Mouse (Mus musculus): ENCODE measurements around the gene Ly6g6c. TPM values are rescaled to one million over a fixed set of nuclear protein-coding genes. Genes with fewer than 3 reads are reported as not detected.

The Ly6g6c gene
- polyA plus RNA-seq, 1 experiment, result 0.42 TPM

DNA sequence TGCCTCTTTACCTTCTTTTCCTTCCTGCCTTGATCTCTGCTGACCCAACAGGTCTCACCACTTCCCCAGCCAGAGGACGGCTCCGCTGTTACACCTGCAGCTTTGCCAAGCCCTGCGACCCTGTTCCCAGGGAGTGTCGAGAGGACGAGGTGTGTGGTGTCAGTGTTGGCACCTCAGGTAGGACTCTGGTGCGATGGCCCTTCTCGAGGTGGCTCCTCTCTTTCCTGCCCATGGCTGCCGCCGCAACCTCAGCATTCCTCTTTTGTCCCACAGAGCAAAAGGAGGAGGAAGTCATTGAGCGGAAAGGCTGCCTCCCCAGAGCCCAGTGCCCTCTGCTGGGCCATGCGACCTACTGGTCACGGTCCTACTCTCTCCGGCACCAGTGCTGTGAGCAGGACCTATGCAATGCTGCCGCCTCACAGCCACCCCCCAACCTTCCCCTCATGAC is 12.6 kb downstream of the Ly6g6c start, which contains the start of gene Ly6g6d:
Gene Ly6g6d (minus strand): TSS at position 280 of the 448 bp plus-strand sequence.
- TF ChIP-seq POLR2A (IDR thresholded peaks at IDR 0.05; ENCODE audit: borderline replicate concordance, extremely low read depth, insufficient read depth, insufficient read length, poor library complexity, severe bottlenecking), result no peak
- TF ChIP-seq CTCF (IDR thresholded peaks at IDR 0.05; ENCODE audit: borderline replicate concordance, extremely low read depth, insufficient read depth, insufficient read length), result peak; percentile 37; the same call in 1 of the 2 replicates
- peak; percentile 44 for DNase-seq (ENCODE audit: low read depth)

DNA sequence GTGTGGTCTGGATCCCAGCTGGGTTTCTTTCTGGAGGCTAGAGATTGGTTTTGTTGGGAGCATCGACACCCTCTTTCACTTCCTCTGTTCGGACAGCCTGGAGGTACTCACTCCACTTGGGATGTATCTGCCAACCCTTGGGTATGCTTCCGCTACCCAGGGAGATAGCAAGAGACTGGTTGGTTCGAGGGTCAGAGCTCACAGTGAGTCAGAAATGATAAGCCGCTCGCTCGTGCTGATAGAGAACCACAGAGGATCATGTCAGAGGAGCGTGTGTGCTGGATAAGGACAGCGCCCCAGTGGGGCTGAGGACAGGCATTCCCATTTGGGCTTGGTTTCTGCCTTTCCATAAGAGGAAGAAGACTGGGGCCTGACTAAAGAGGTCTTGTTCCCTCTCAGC is 14.6 kb downstream of the Ly6g6c start:
- no peak for TF ChIP-seq POLR2A (IDR thresholded peaks at IDR 0.05; ENCODE audit: borderline replicate concordance, extremely low read depth, insufficient read depth, insufficient read length, poor library complexity, severe bottlenecking)
- TF ChIP-seq CTCF (IDR thresholded peaks at IDR 0.05; ENCODE audit: borderline replicate concordance, extremely low read depth, insufficient read depth, insufficient read length), result no peak
- no peak for DNase-seq (ENCODE audit: low read depth)

DNA sequence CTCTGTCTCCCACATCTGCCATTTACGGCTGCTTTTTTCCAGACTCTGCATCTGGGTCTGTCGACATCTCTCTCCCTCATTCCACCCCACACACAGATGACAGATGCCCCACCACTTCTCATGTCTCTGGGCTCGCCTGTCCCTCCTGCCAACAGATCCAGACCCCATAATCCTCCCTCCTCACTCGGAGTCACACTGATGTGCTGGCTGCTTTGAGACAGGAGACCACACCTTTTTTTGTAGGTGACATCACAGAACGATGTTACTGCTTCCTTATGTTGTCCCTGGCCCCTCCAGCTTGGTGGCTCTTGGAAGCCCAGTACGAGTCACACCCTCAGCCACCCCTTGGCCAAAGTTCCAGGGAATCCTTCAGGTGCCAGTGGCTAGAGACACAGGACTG is 15.1 kb downstream of the Ly6g6c start:
- DNase-seq (ENCODE audit: low read depth), result no peak

DNA sequence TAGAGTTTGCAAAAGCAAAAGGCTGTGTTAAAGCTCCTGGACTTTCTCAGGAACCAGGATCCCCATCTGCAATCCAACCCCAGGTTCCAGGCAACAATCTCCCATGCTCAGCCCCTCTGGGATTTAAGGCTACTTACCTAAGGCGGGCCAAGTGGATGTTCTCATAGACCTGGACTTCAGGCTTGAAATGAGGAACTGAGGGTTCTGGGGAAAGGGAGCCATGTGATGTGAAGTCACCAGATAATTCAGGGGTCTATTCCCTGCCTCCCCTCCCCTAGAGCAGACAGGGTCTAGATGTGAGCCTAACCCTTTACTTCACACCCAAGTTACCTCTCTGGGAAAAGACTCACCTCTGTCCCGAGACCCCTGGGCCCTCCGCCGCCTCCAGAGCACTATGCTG is 15.5 kb downstream of the Ly6g6c start:
- no peak for DNase-seq (ENCODE audit: low read depth)
- TF ChIP-seq CTCF (IDR thresholded peaks at IDR 0.05; ENCODE audit: borderline replicate concordance, extremely low read depth, insufficient read depth, insufficient read length) (no peak), POLR2A (IDR thresholded peaks at IDR 0.05; ENCODE audit: borderline replicate concordance, extremely low read depth, insufficient read depth, insufficient read length, poor library complexity, severe bottlenecking) (no peak)

More for the DNA sequence above, 15.1 kb downstream of the Ly6g6c start:
- no peak for TF ChIP-seq POLR2A (IDR thresholded peaks at IDR 0.05; ENCODE audit: borderline replicate concordance, extremely low read depth, insufficient read depth, insufficient read length, poor library complexity, severe bottlenecking)

DNA sequence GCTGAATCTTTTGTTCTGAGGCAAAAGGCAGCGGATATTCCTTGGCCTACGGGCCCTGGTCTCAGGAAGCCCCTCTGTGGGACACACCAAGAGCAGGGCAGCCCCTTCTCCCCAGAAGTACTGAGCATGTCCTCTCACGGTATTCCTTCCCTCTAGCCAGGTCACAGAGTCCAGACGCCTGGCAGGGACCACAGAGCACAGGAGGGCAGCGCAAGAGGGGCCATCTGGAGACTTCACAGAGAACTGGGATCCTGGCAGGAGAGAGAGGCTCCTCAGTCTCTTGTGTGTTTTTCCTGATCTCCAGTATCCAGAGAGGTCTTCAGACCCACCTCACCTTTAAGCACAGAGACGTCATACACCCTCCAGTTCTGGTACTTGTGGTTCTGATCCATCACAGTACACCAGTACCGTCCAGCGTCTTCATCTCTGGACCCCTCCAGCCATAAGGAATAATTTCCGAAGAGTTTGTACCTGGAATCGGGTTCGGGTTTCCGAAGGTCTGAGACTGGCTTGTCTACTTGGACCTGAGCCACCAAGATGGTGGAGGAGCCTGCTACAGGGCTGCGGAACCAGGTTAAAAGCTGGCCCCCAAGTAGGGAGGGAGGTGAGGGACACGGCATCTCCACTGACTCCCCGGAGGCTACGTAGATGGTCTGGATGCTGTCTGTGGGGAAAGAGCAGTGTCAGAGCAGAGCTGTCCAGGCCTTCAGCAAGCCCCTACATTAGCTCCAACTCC is 17.8 kb downstream of the Ly6g6c start:
- TF ChIP-seq POLR2A (IDR thresholded peaks at IDR 0.05; ENCODE audit: borderline replicate concordance, extremely low read depth, insufficient read depth, insufficient read length, poor library complexity, severe bottlenecking), result no peak
- TF ChIP-seq CTCF (IDR thresholded peaks at IDR 0.05; ENCODE audit: borderline replicate concordance, extremely low read depth, insufficient read depth, insufficient read length), result no peak
- no peak for DNase-seq (ENCODE audit: low read depth)

DNA sequence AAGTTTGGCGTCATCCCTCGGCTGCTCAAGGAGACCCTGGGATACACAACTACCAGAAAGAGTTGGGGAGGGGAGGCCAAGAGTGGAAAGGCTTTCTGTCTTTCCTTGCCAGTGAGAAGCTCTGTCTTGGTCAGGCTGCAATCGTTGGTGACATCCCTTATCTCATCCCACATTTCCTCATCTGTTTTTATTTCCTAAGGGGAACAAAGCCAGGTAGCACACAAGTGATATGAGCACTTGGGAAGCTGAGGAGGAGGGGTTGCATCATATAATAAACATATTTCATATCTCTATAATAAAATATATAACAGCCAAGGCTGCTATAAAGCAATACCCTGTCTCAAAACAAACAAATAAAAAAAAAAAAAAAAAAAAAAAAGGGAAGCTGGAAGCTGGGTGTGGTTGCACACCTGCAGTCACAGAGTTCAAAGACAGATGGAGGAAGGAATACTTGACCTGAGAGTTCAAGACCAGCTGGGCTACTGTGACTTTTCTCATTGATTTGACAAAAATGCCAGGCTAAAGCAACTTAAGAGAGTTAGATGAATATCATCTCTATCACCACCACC is 18.8 kb downstream of the Ly6g6c start:
- no peak for DNase-seq (ENCODE audit: low read depth)

DNA sequence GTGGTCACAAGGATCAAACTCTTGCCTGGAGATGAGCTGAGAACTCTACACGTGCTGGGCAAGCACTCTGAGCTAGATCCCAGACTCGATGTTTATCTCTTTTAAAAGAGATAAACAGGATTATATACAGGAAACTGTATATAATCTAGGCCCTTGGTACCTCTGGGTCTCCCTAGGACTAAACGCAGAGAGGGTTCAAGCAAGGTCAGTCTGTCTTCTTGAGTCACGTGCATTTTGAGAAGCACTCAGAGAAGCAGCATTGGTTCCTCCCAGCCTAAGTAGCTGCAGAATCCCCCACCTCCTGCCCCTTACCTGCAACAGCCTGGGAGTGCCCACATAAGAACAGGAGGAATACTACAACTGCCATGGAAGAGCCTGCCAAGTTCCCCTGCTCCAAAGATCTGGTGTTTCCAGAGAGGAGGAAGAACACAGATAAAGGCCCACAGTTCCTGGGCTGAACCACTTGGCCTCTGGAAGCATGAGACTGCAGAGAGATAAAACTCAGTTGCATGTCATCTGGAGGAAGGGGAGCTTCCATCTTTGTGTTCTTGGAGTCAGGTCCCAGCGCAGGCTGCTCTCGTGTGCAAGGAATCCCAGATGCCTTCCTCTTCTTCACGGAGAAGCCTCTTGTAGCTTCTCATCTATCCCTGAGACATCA is 20.1 kb downstream of the Ly6g6c start, which contains the start of gene Ly6g6f:
Gene Ly6g6f (minus strand): TSS at position 403 of the 658 bp plus-strand sequence.
- no peak for TF ChIP-seq POLR2A (IDR thresholded peaks at IDR 0.05; ENCODE audit: borderline replicate concordance, extremely low read depth, insufficient read depth, insufficient read length, poor library complexity, severe bottlenecking)
- no peak for TF ChIP-seq CTCF (IDR thresholded peaks at IDR 0.05; ENCODE audit: borderline replicate concordance, extremely low read depth, insufficient read depth, insufficient read length)
- no peak for DNase-seq (ENCODE audit: low read depth)

More for the DNA sequence above, 18.8 kb downstream of the Ly6g6c start:
- TF ChIP-seq POLR2A (IDR thresholded peaks at IDR 0.05; ENCODE audit: borderline replicate concordance, extremely low read depth, insufficient read depth, insufficient read length, poor library complexity, severe bottlenecking) (no peak), CTCF (IDR thresholded peaks at IDR 0.05; ENCODE audit: borderline replicate concordance, extremely low read depth, insufficient read depth, insufficient read length) (no peak)

DNA sequence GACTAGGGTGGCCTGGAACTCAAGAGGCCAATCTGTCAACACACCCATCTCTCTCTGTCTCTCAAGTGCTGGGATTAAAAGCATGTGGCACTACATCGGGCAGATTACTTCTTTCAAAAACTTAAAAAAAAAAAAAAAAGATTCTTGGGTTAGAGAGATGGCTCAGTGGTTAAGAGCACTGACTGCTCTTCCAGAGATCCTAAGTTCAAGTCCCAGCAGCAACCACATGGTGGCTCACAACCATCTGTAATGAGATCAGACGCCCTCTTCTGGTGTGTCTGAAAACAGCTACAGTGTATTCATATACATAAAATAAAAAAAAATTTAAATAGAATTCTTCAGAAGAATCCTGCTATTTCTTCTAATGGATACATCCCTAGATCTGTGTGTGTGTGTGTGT is 23.0 kb downstream of the Ly6g6c start:
- TF ChIP-seq POLR2A (IDR thresholded peaks at IDR 0.05; ENCODE audit: borderline replicate concordance, extremely low read depth, insufficient read depth, insufficient read length, poor library complexity, severe bottlenecking), result no peak
- no peak for DNase-seq (ENCODE audit: low read depth)

DNA sequence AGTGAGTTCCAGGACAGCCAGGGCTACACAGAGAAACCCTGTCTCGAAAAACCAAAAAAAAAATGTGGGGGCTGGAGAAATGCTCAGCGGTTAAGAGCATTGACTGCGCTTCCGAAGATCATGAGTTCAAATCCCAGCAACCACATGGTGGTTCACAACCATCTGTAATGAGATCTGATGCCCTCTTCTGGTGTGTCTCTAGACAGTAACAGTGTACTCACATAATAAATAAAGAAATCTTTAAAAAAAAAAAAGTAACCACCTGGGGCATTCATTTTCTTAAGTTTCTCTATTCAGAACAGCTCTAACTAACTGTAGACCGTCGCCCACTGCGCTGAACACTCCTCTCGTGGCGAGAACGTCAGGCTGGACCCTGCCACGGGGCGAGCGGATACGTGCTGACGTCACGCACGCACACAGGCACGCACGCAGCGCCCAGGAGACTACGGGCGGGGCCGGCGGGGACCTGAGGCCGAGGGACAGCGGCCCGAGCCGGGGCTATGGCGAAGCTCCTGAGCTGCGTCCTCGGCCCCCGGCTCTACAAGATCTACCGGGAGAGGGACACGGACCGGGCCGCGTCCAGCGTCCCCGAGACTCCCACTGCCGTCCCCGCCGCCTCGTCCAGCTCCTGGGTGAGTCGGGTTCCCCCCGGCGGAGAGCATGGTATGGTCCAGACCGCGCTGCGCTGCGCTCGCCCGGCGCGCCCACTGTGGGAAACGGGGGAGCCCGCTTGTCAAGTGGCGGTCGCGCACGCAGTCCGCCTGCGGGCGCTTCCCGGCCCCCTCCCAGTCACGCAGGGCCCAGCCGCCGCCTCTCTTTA is 23.8 kb downstream of the Ly6g6c start, which contains the start of gene Abhd16a:
Gene Abhd16a (plus strand): TSS at position 439 of the 820 bp plus-strand sequence.
- DNase-seq (ENCODE audit: low read depth), result peak; percentile 97
- TF ChIP-seq CTCF (IDR thresholded peaks at IDR 0.05; ENCODE audit: borderline replicate concordance, extremely low read depth, insufficient read depth, insufficient read length) (no peak), POLR2A (IDR thresholded peaks at IDR 0.05; ENCODE audit: borderline replicate concordance, extremely low read depth, insufficient read depth, insufficient read length, poor library complexity, severe bottlenecking) (peak; percentile 90)

DNA sequence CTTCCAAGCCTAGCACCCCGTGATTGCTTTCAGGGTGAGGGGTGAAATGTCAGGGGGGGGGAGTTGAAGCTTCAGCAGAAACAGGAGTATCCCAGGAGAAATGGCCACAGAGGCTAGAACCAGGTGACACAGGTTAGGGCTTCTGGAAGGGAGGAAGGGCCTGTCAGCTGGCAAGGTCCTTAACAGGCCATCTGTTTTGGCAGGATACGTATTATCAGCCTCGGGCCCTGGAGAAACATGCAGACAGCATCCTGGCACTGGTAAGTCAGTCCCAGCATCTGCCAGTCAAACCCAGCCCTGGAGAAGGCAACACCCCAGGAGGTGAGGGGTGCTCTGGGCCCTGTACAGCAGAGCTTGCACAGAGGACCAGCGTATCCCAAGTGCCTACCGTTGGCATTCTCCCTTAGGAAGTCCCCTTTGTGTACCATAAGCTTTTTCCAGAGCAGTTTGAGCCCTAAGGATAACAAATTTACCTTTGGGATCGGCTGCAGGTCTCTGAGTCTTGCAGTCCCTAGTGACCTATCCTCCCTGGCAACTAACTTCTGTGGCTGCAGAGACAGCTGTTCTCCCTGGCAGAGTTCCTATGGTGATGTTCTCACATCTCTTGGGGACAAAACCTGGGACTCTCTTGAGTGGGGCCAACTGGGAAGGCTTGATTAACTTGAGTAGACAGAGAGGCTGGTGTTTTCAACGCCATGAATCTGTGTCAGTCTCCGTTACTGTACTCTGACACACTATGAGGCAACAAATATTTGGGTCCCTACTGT is 25.2 kb downstream of the Ly6g6c start:
- no peak for TF ChIP-seq POLR2A (IDR thresholded peaks at IDR 0.05; ENCODE audit: borderline replicate concordance, extremely low read depth, insufficient read depth, insufficient read length, poor library complexity, severe bottlenecking)
- TF ChIP-seq CTCF (IDR thresholded peaks at IDR 0.05; ENCODE audit: borderline replicate concordance, extremely low read depth, insufficient read depth, insufficient read length), result no peak
- DNase-seq (ENCODE audit: low read depth), result peak; percentile 78
